Mouse (Mus musculus) limb, embryonic 10.5 days (tissue): ENCODE measurements at regions not wholly inside any gene's neighbourhood (a gene's known extent, or its start where the extent isn't known, plus 50 kb on each side); places are given as distances from the start of the nearest gene placed in this dataset.

Experiments used
- DNase-seq: peaks from one replicate; pipeline ENCODE4 v3.0.0-alpha.2; 2017; ENCODE audit warnings: low spot score
- H3K27ac ChIP-seq: fragments of 300-500 bp; sonication (generic); 2 replicates; pipeline ENCODE4 v1.5.1; 2016; ENCODE audit warnings: mild to moderate bottlenecking
- H3K27me3 ChIP-seq: fragments of 300-500 bp; sonication (generic); 2 replicates; pipeline ENCODE4 v1.6.1; 2016; ENCODE audit warnings: low read depth, mild to moderate bottlenecking; ENCODE audit not compliant: poor library complexity, severe bottlenecking
- H3K36me3 ChIP-seq: fragments of 300-500 bp; sonication (generic); 2 replicates; pipeline ENCODE4 v1.6.1; 2016; ENCODE audit warnings: mild to moderate bottlenecking, moderate library complexity
- H3K4me1 ChIP-seq: fragments of 300-500 bp; sonication (generic); 2 replicates; pipeline ENCODE4 v1.6.1; 2016
- H3K4me3 ChIP-seq: fragments of 300-500 bp; sonication (generic); 2 replicates; pipeline ENCODE4 v1.5.1; 2016; ENCODE audit warnings: mild to moderate bottlenecking, moderate library complexity
- H3K9me3 ChIP-seq: fragments of 300-500 bp; sonication (generic); replicated peaks from 2 replicates; pipeline ENCODE4 v1.6.1; 2016; ENCODE audit warnings: mild to moderate bottlenecking
- WGBS: fragments of 180-500 bp; shearing (Covaris S2); methylation state at CpG from one replicate; pipeline ENCODE4 v1.1.7; 2016; 5-methylcytosine and 5-hydroxymethylcytosine counted together

DNA sequence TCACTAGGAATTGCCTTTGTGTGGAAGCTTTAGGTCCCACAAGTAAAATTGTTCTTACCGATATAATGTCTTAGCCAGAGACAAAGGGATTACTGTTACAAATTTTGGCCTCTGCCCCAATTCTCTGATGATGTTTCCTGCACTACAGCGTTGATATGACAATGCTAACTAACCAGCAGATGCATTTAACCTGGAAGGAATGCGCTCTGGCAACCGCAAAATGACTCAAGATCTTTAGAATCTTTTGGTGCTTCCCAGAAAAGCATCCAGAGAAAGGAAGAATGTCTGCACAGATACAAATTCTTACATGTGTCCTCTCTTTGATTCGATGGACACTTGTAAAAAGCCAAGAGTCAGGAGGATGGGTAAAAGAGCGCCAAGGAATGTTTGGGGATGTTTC lies 221.3 kb downstream of the Mtx2 start:
- Histone ChIP-seq H3K4me3 (no peak overlapping the region), H3K9me3 (no peaks in the 10 kb centered on the region), H3K4me1 (peaks cover 7% of the 10 kb centered on the region; the same call in 1 of the 2 replicates), H3K36me3 (no peaks in the 10 kb centered on the region), H3K27ac (no peak overlapping the region), H3K27me3 (peaks cover 19% of the 10 kb centered on the region; the same call in 1 of the 2 replicates)
- DNase-seq: no peak
- 90% methylated on average over 6 of the region's 6 CpGs for WGBS

DNA sequence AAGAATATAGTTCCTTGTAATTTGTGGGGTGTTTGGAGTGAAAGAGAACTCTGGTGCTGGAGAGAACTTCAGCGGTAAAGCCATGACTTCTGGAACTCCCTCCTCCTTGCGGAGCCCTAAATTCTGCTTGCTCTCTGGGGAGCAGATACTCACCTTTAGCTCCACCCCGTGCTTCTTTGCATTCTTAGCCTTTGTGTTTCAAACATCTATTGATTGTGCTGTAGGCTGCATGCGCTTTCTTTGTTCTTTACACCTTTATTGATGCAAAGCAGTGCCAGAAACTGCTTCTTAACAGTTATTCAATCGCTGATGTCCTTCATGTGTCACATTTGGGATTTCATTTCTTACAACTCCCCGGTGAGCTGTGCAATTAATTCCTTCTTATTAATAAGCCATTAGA lies 222.5 kb downstream of the Mtx2 start:
- 36% methylated on average over 6 of the region's 6 CpGs for WGBS
- DNase-seq: no peak
- Histone ChIP-seq H3K27ac (no peak overlapping the region), H3K4me1 (peaks cover 7% of the 10 kb centered on the region; the same call in 1 of the 2 replicates), H3K36me3 (no peaks in the 10 kb centered on the region), H3K27me3 (peaks cover 20% of the 10 kb centered on the region; the same call in 1 of the 2 replicates), H3K9me3 (no peaks in the 10 kb centered on the region), H3K4me3 (no peak overlapping the region)

DNA sequence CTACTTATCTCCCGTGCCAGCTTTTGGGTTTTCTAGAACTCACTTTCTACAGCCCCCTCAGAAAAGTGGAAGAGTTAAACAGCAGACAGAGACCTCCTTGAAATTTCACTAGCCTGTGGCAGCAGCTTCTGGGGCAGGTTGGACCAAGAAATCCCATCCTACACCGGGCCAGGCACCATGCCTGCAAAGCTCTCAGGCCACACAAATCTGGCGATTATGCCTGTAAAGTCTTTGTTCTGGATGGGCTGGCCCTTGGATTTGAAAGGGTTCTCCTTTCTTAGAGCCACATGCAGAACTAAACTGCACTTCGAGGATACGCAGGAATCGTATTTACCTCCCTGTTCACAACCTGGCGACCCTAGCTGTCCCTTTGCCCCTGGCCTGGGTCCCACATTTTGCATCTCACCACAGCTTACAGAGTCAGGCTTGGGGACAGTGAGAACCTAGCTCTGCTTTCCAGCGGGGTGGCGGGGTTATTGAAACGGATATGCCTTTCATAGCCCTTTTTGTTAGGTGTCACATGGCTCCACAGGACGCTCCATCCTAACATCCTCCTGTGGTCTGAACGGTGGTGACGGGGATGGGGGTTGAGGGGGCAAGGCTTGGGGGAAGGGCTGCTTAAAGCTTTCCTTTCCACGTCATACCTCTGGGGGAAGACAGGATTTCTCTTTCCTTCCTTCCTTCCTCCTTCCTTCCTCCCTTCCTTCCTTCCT lies 229.0 kb downstream of the Mtx2 start:
- peak; percentile 64 for DNase-seq
- H3K27me3 ChIP-seq: peaks cover 46% of the 10 kb centered on the region
- H3K27ac ChIP-seq: peak overlapping the region; percentile 85

DNA sequence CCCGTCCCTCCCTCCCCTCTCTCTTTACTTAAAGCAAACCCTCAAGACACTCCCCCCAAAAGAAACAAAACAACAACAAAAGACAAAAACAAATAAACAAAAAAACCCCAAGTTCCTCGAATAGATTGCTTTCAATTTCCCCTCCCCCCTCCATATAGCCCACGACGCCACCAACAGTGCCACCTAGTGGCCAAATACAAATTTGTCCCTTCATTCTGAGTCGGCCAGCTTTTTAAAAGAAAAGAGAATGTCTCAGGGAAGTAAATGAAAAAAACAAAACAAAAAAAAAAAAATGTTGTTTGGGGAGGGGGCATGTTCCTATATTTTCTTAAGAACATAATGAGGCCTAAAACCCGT lies 229.6 kb downstream of the Mtx2 start:
- peak; percentile 79 for DNase-seq
- peaks cover 18% of the 10 kb centered on the region for H3K4me1 ChIP-seq
- H3K27me3 ChIP-seq: peaks cover 51% of the 10 kb centered on the region
- H3K9me3 ChIP-seq: no peaks in the 10 kb centered on the region
- 1% methylated on average over 6 of the region's 6 CpGs for WGBS
- H3K27ac ChIP-seq: peak overlapping the region; percentile 85
- H3K4me3 ChIP-seq: peak overlapping the region; percentile 46
- no peaks in the 10 kb centered on the region for H3K36me3 ChIP-seq

More for the DNA sequence above, 229.0 kb downstream of the Mtx2 start:
- Histone ChIP-seq H3K4me3 (peak overlapping the region; percentile 46), H3K36me3 (no peaks in the 10 kb centered on the region), H3K9me3 (no peaks in the 10 kb centered on the region), H3K4me1 (peaks cover 12% of the 10 kb centered on the region)
- 20% methylated on average over 14 of the region's 14 CpGs for WGBS

DNA sequence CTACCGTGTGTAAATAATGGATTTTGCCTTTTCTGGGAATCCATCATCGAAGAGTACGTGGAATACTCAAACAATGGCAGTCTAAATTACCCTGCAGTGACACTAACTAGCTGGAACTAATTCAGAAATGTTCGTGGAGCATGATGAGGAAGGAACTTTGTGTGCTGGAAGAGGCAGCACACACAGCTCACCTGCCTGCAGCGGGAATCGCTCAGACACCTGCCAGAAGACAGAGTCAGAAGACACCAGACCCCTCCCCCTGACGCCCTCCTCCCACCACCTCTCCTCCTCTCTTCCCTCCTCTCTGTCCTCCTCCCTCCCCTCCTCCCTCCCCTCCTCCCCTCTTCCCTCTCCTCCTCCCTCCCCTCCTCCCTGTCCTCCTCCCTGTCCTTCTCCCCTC lies 235.4 kb downstream of the Mtx2 start:
- WGBS: 61% methylated on average over 7 of the region's 7 CpGs
- H3K9me3 ChIP-seq: no peaks in the 10 kb centered on the region

DNA sequence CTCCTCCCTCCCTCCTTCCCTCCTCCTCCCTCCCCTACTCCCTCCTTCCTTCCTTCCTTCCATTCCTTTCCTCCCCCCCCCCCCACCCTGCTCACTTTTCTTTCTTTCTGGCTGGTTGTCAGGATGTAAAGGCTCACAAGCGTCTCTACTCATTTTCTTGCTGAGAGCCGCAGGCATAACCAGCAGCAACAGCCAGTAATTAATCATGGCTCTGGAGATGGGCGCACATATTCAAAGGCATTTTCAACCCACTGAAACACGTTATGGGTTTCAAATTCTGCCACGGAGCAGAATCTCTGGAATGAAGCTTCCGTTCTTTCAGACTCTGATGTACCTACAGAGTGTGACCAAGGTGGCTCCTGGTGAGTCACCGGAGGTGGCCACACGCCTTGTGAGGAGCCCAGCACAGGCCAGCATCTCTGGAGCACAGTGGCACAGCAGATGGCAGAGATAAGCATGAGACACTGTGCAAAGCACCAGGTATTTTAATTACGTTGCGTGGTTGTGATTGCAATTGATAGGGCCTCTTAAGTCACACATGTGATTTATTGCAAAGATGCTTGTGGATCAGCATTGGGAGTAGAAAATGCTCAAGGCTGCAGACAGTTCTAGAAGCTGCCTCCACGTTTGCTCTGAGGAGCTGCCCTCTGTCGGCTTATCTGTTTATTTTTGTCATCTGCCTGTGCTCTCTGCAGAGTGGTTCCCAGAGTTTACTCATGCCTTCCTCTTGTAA lies 236.0 kb downstream of the Mtx2 start:
- Histone ChIP-seq H3K36me3 (no peaks in the 10 kb centered on the region), H3K4me3 (no peak overlapping the region), H3K4me1 (peaks cover 48% of the 10 kb centered on the region), H3K27me3 (peaks cover 63% of the 10 kb centered on the region), H3K27ac (peak overlapping the region; percentile 21; the same call in 1 of the 2 replicates), H3K9me3 (no peaks in the 10 kb centered on the region)
- 53% methylated on average over 12 of the region's 12 CpGs for WGBS
- DNase-seq: no peak

More for the DNA sequence above, 235.4 kb downstream of the Mtx2 start:
- Histone ChIP-seq H3K27me3 (peaks cover 70% of the 10 kb centered on the region), H3K4me1 (peaks cover 48% of the 10 kb centered on the region), H3K4me3 (no peak overlapping the region), H3K27ac (no peak overlapping the region), H3K36me3 (no peaks in the 10 kb centered on the region)
- no peak for DNase-seq

DNA sequence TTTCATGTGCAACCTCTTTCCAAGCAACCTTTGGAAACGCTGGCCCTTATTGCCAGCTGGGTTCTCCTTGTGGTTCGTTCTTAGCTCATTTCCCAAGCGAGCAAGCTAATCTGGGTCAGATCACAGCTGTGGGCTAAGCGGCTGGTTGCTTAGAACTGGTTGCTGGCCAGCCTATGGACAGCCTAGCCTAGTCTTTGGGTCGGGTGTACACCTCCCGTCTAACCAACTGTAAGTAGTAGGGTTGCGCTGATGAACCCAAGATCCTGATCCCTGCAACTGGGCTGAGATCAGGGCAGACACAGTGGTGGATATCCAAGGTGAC lies 236.5 kb downstream of the Mtx2 start:
- 82% methylated on average over 7 of the region's 7 CpGs for WGBS
- H3K4me1 ChIP-seq: peaks cover 48% of the 10 kb centered on the region
- DNase-seq: no peak
- peak overlapping the region; percentile 21; the same call in 1 of the 2 replicates for H3K27ac ChIP-seq
- no peaks in the 10 kb centered on the region for H3K36me3 ChIP-seq
- no peaks in the 10 kb centered on the region for H3K9me3 ChIP-seq
- peaks cover 58% of the 10 kb centered on the region for H3K27me3 ChIP-seq
- no peak overlapping the region for H3K4me3 ChIP-seq

DNA sequence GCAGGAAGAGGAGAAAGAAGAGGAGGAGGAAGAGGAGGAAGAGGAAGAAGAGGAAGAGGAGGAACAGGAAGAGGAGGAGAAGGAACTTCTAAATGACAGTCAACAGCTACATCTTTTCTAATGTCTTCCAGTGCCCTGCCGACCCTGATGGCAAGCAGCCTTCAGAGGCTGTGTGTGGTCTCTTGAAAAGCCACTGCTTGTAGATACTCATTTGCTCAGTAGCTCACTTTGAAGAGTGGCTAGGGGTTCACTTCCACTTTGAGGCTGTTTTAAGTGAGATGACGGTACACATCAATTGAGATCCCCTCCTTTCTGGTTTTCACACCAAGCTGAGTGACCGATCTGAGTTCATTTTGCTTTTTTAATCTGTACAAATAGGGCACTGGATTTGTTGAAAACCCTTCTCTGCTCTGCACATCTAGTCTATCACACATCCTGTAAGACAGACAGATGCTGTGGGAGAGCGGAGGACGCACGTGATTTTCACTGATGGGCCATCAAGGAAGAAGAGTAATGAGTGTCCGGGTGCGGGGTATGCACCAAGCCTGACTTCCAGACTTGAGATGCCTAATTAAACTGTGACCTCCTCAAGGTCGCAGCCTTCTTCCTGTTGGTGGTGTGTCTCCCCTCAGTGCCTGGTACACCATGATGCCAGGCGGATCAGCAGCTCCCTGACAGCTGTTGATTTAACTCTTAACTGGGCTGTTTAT lies 239.0 kb downstream of the Mtx2 start:
- Histone ChIP-seq H3K27me3 (peaks cover 39% of the 10 kb centered on the region; the same call in 1 of the 2 replicates), H3K9me3 (no peaks in the 10 kb centered on the region), H3K4me3 (no peak overlapping the region), H3K27ac (no peak overlapping the region), H3K36me3 (no peaks in the 10 kb centered on the region), H3K4me1 (peaks cover 53% of the 10 kb centered on the region)
- DNase-seq: no peak
- 28% methylated on average over 10 of the region's 10 CpGs for WGBS

DNA sequence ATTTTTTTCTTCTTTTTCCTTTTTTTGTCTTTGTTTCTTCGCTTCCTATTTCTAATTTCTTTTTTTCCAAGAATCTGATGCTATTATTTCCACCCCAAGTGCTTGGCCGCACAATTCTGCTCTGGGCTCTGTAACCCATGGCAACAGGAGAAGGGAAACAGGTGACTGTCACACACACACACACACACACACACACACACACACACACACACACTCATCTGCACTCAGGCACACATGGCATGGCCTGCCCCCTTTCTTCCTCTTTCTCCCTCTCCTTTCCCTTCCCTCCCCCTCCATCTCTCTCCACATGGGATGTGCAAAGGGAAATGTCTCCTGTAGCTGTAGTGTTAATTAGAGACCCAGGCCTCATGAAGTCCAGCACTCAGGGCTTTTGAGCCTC lies 239.7 kb downstream of the Mtx2 start:
- Histone ChIP-seq H3K27ac (0 out of 2 replicates have a peak overlapping the region, but pooled peaks have one; percentile 44), H3K36me3 (no peaks in the 10 kb centered on the region), H3K4me1 (peaks cover 45% of the 10 kb centered on the region), H3K4me3 (no peak overlapping the region), H3K27me3 (peaks cover 32% of the 10 kb centered on the region; the same call in 1 of the 2 replicates), H3K9me3 (no peaks in the 10 kb centered on the region)
- DNase-seq: no peak
- WGBS: 69% methylated on average over 2 of the region's 2 CpGs

DNA sequence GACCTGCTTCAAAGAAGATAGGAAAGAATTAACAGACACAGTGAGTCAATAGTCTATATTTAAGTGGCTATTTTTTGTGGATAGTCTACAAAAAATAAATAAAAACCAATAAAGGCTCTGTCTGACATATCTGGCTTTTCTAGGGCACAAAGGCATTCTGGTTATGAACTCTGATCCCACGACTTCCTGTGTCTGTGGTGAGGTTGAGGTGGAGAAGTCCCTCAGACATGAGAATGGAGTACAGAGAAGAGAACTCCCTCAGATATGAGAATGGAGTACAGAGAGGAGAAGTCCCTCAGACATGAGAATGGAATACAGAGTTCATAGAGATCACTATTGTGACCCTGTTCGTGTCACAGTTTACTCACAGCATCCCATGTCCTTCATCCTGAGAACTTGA lies 243.7 kb downstream of the Mtx2 start:
- Histone ChIP-seq H3K9me3 (no peaks in the 10 kb centered on the region), H3K27me3 (no peaks in the 10 kb centered on the region), H3K4me3 (no peak overlapping the region), H3K4me1 (peaks cover 43% of the 10 kb centered on the region), H3K36me3 (no peaks in the 10 kb centered on the region), H3K27ac (no peak overlapping the region)
- no peak for DNase-seq
- 88% methylated on average over 2 of the region's 2 CpGs for WGBS

DNA sequence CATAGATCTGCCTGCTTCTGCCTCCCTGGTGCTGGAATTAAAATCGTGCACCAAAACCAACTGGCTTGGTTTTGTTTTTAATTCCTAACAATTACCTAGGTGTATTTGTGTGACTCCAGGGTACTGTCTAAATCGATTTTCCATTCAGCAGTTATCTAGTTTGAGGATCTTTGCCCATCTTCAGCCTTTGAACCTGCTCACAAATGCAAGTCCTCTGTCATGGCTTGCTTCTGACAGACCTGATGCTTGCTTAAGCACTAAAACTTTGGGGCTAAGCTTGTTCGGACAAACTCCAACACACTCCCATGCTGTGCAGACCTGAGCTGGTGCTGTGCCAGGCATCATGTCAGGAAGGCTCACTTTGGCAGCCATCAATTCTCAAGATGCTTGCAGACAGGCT lies 246.4 kb downstream of the Mtx2 start:
- Histone ChIP-seq H3K4me3 (no peak overlapping the region), H3K27ac (no peak overlapping the region), H3K9me3 (no peaks in the 10 kb centered on the region), H3K36me3 (no peaks in the 10 kb centered on the region), H3K27me3 (no peaks in the 10 kb centered on the region), H3K4me1 (peaks cover 30% of the 10 kb centered on the region)
- 77% methylated on average over 3 of the region's 3 CpGs for WGBS
- DNase-seq: no peak

DNA sequence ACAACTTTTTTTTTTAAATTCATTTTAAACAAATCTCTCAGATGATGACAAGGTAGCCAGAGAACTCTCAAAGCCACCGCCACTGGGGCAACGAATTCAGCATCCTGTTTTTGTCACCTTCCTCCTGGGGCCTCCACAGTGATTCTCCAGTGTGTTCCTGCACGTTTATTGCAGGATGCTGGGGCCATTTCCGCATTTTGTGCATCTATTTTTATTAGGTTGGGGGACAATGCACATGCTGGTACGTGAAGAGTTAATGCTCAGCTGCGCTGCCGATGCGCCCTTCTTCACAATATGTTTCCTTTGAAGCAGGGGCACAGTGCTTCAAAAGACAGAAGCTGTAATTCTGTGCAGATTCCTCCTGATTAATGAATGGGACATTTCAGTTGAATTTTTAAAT lies 246.9 kb downstream of the Mtx2 start:
- no peak for DNase-seq
- Histone ChIP-seq H3K4me1 (peaks cover 30% of the 10 kb centered on the region), H3K9me3 (no peaks in the 10 kb centered on the region), H3K4me3 (no peak overlapping the region), H3K27ac (no peak overlapping the region), H3K27me3 (no peaks in the 10 kb centered on the region), H3K36me3 (no peaks in the 10 kb centered on the region)
- 41% methylated on average over 8 of the region's 8 CpGs for WGBS

DNA sequence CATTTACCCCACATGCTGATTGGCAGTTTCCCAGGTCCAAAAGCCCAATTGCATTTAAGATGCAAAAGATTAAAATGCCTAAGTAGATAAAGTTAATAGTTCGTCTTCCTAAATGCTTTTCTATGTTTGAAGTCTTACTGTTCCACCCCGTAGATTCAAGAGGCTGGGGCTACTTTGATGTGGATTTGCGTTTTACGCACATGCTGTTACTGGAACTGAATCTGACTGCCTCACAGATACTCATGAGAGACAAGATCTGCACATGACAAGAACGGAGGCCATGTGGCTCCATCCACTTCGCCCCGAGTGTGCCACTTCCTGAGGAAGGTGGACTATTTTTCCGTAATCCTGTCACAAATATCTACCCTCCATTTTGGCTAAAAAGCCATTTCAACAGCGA lies 247.6 kb downstream of the Mtx2 start:
- no peak overlapping the region for H3K27ac ChIP-seq
- no peaks in the 10 kb centered on the region for H3K27me3 ChIP-seq
- H3K4me1 ChIP-seq: peaks cover 30% of the 10 kb centered on the region
- 76% methylated on average over 9 of the region's 9 CpGs for WGBS
- no peak overlapping the region for H3K4me3 ChIP-seq
- H3K9me3 ChIP-seq: no peaks in the 10 kb centered on the region
- no peak for DNase-seq
- H3K36me3 ChIP-seq: no peaks in the 10 kb centered on the region
